In genomic region chr3:155093116-155093956, GRCm38 (mm10) we compare ENCODE assay signal across 8 mouse cellular contexts. TPM values are rescaled to one million over a fixed set of nuclear protein-coding genes. Genes with fewer than 3 reads are reported as not detected.
DNase-seq lines count a peak whose midpoint lies in the region; ATAC-seq and TF ChIP-seq lines count a peak whose summit lies in the region.

Gene Fpgt, minus strand, starts transcription at chr3:155093403.
Gene Lrriq3, plus strand, starts transcription at chr3:155093434.

- peaks cover 11% of the 10 kb centered on the region for H3K4me1 ChIP-seq in hindbrain, embryonic 13.5 days (replicated peaks)

- no peaks in the 10 kb centered on the region; the same call in 1 of the 2 replicates for H3K36me3 ChIP-seq in hindbrain, embryonic 13.5 days

- no peaks in the 10 kb centered on the region for H3K27me3 ChIP-seq in Patski
- H3K27me3 ChIP-seq in hindbrain, embryonic 13.5 days, result no peaks in the 10 kb centered on the region

- H3K27ac ChIP-seq in hindbrain, embryonic 13.5 days, result peak within 1 kb of the TSS; percentile 92

- H3K4me3 ChIP-seq in hindbrain, embryonic 13.5 days, result peak within 1 kb of the TSS; percentile 62

- in situ Hi-C loops in Patski (cut with MboI; ENCODE audit: low pct_unique_long_range_greater_than_20kb), result loop anchor here (10.0 to 25.0 kb wide), 2 partner anchors 499 to 1181 kb away; partner anchors contain the start of genes Cryz, Msh4, Rabggtb and Tyw3

- peak within 1 kb of the TSS; percentile 67 for H3K4me2 ChIP-seq in hindbrain, embryonic 13.5 days

- ATAC-seq in Patski, result peak; percentile 100
- peak; percentile 100 for ATAC-seq in hindbrain, embryonic 13.5 days (ENCODE audit: low FRiP score)

- peak within 1 kb of the TSS; percentile 78 for H3K9ac ChIP-seq in hindbrain, embryonic 13.5 days

- CTCF ChIA-PET in Patski (lab: Charles Lee), result interaction anchor here (0.8 kb wide), 3 partner anchors 26 to 497 kb away, joined by 3 to 5 read pairs (median 3); partner anchors contain the start of genes Cryz and Tyw3

- POLR2A ChIA-PET in Patski (lab: Charles Lee), result interaction anchor here (1.3 kb wide), 1 partner anchor 22 kb away, joined by 3 read pairs; no protein-coding TSS in a partner anchor

- TF ChIP-seq CTCF in Patski (IDR thresholded peaks at IDR 0.05), result no peak

- peak; percentile 85 for DNase-seq in Patski (ENCODE audit: low read depth, low spot score)
- peak; percentile 95 for DNase-seq in cerebellum, postnatal 14 days
- DNase-seq in frontal cortex, postnatal 14 days (ENCODE audit: low spot score in 2 of 2), result peak; percentile 83 to 88
- DNase-seq in layer of hippocampus, postnatal 25 days (ENCODE audit: extremely low spot score in 1 of 2, low spot score in 1 of 2), result peak; percentile 79 to 87
- DNase-seq in lung, postnatal 25 days (ENCODE audit: low spot score), result peak; percentile 88
- peak; percentile 92 for DNase-seq in retina, embryonic 14.5 days (ENCODE audit: low spot score)
- DNase-seq in thymus, postnatal 4 days, result peak; percentile 87

- under 1% methylated on average over 46 of the region's 47 CpGs for WGBS in hindbrain, embryonic 13.5 days

- H3K9me3 ChIP-seq in hindbrain, embryonic 13.5 days, result no peaks in the 10 kb centered on the region

RNA-seq across cellular contexts. Expression of gene Fpgt, which starts in this region (rescaled TPM):
- 23.8 TPM for polyA plus RNA-seq in Patski (2021)
- 18.1 and 20.4 TPM in 2 replicates for polyA plus RNA-seq in hindbrain, embryonic 13.5 days (2015; fragmentation: Nextera tagmentation; extraction: Ambion mirVana)
- 10 to 100 TPM; 28.2 to 29.3 TPM for total RNA-seq in layer of hippocampus, postnatal 25 days (2021)

RNA-seq across cellular contexts. Expression of gene Lrriq3, which starts in this region (rescaled TPM):
- polyA plus RNA-seq in Patski (2021), result 3.0 TPM
- polyA plus RNA-seq in hindbrain, embryonic 13.5 days (2015; fragmentation: Nextera tagmentation; extraction: Ambion mirVana), result 1.0 and 1.3 TPM in 2 replicates
- under 1 TPM; 0.39 to 0.45 TPM for total RNA-seq in layer of hippocampus, postnatal 25 days (2021)

Comparison
In these comparisons a context has a peak if more than half of its experiments do, and no peak if none do; other contexts are left out.
1. Peak in every context shown above with its lines: DNase-seq, ATAC-seq, H3K4me3 ChIP-seq and H3K27ac ChIP-seq.